Mouse (Mus musculus) ES-Bruce4 (cell line): ENCODE measurements at regions not wholly inside any gene's neighbourhood (a gene's known extent, or its start where the extent isn't known, plus 50 kb on each side); places are given as distances from the start of the nearest gene placed in this dataset.
"Not testable (repeated sequence)": the region's sequence is repeated elsewhere in the genome, so short reads cannot be mapped to it uniquely, and the experiment has no call there.

Experiments
- CTCF ChIP-seq: IDR thresholded peaks from one replicate; pipeline ENCODE4 v1.8.1; 2011; ENCODE audit warnings: low read depth, low read length
- EP300 ChIP-seq: IDR thresholded peaks from 2 replicates; pipeline ENCODE4 v1.6.1; 2011; ENCODE audit warnings: low read depth, low read length; ENCODE audit not compliant: insufficient read depth
- POLR2A ChIP-seq: IDR thresholded peaks from one replicate; pipeline ENCODE4 v1.8.1; 2011; ENCODE audit warnings: low read length; ENCODE audit not compliant: insufficient read depth

GRCm38 (mm10) chr11:8754508-8754907 lies 90.2 kb upstream of the Tns3 start:
- TF ChIP-seq POLR2A, CTCF: not testable (repeated sequence)
- TF ChIP-seq EP300 = peak; percentile 81; the same call in 1 of the 2 replicates
